9 mouse cellular contexts compared by ENCODE assay signal in the genomic region with DNA sequence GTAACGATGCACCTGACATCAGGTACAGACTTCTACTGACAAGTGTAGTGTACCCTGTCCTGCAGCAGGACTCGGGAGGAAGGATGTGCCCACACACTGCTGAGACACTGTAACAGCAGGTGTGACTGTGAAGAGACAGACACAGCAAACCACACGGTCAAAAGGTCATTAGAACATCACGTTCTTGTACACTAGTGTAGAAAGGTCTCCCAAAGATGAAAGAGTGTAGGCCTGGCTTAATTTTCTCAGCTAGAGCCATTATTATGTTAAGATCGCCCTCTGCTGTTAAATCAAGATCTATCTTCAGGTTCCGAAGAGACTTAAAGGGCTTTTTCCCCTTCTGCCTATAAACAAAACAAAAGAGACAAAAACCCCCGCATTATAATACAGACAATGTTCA. TPM values are rescaled to one million over a fixed set of nuclear protein-coding genes. Genes with fewer than 3 reads are reported as not detected.
DNase-seq lines count a peak whose midpoint lies in the region; ATAC-seq and TF ChIP-seq lines count a peak whose summit lies in the region.
"Had no signal": no experiment of that assay in that cellular context is flagged by ENCODE, and none has a peak within 500 bp of the region (broad histone marks: within the 10 kb centered on the region; RNA-seq: fewer than 3 reads in every experiment).

No protein-coding gene starts in this region.

- TF ChIP-seq CTCF in Patski (IDR thresholded peaks at IDR 0.05): peak; percentile 43

- peak; percentile 37 for ATAC-seq in CD4-positive, CD25-positive, alpha-beta regulatory T cell, adult 4 months
- no peak for ATAC-seq in Patski
- ATAC-seq in inflammation-experienced regulatory T-cells, adult 6 months: no peak

- in situ Hi-C loops in Patski (cut with MboI; ENCODE audit: low pct_unique_long_range_greater_than_20kb): loop anchor here (5.0 kb wide), 1 partner anchor 235 kb away; no protein-coding TSS in a partner anchor

- no peaks in the 10 kb centered on the region for H3K27me3 ChIP-seq in Patski
- H3K27me3 ChIP-seq: megakaryocyte, embryonic 14.5 days had no signal

- POLR2A ChIA-PET in Patski (lab: Charles Lee): no interaction called here

- CTCF ChIA-PET in Patski (lab: Charles Lee): no interaction called here

- DNase-seq in kidney, postnatal 36 days: peak; percentile 4 to 27
- no peak for DNase-seq in kidney, postnatal 10 days
- DNase-seq in Patski (ENCODE audit: low read depth, low spot score): no peak
- peak; percentile 23 for DNase-seq in mesoderm, embryonic 11.5 days (ENCODE audit: low read depth, low spot score)
- DNase-seq in cerebellum, postnatal 4 days (ENCODE audit: low spot score in 2 of 2): no peak
- DNase-seq: adrenal gland, postnatal 25 days had no signal

RNA-seq across cellular contexts. Expression of a gene that starts 33.2 kb away (rescaled TPM):
- 10 to 100 TPM; 11.7 to 19.7 TPM for polyA plus RNA-seq in CD4-positive, CD25-positive, alpha-beta regulatory T cell, adult 4 months (2017; shearing (Covaris generic))
- polyA plus RNA-seq in Patski (2021): 10.0 TPM
- polyA plus RNA-seq in inflammation-experienced regulatory T-cells, adult 6 months (2017; shearing (Covaris generic)): 10 to 100 TPM in 2 of 3 experiments, 1 to 10 TPM in 1; 9.8 to 18.0 (median 13.7) TPM

RNA-seq across cellular contexts. Expression of a gene that starts 35.4 kb away (rescaled TPM):
- polyA plus RNA-seq in CD4-positive, CD25-positive, alpha-beta regulatory T cell, adult 4 months (2017; shearing (Covaris generic)): 1 to 10 TPM; 5.8 to 6.5 TPM
- 9.8 TPM for polyA plus RNA-seq in Patski (2021)
- polyA plus RNA-seq in inflammation-experienced regulatory T-cells, adult 6 months (2017; shearing (Covaris generic)): 1 to 10 TPM; 1.2 to 5.7 (median 3.2) TPM

RNA-seq across cellular contexts. Expression of a gene that starts 40.9 kb away (rescaled TPM):
- under 1 TPM in 1 of 2 experiments, not detected in 1; 0.69 TPM for polyA plus RNA-seq in CD4-positive, CD25-positive, alpha-beta regulatory T cell, adult 4 months (2017; shearing (Covaris generic))
- not detected for polyA plus RNA-seq in Patski (2021)
- not detected for polyA plus RNA-seq in inflammation-experienced regulatory T-cells, adult 6 months (2017; shearing (Covaris generic))

Comparison
In these comparisons a context has a peak if more than half of its experiments do, and no peak if none do; other contexts are left out.
1. DNase-seq: peak in kidney, postnatal 36 days (2 of 2) and mesoderm, embryonic 11.5 days (single experiment); none in kidney, postnatal 10 days (single experiment), Patski (single experiment) and cerebellum, postnatal 4 days (0 of 2).